Mouse (Mus musculus): ENCODE data around the gene Dnajb2. TPM values are rescaled to one million over a fixed set of nuclear protein-coding genes. Genes with fewer than 3 reads are reported as not detected.
A peak's percentile ranks its signal among the peaks of the same experiment; 100 is the strongest.
"Not testable (repeated sequence)": the region's sequence is repeated elsewhere in the genome, so short reads cannot be mapped to it uniquely, and the experiment has no call there.

Gene Dnajb2
- polyA plus RNA-seq, 1 experiment from 2014 or later, result 35.9 TPM

DNA sequence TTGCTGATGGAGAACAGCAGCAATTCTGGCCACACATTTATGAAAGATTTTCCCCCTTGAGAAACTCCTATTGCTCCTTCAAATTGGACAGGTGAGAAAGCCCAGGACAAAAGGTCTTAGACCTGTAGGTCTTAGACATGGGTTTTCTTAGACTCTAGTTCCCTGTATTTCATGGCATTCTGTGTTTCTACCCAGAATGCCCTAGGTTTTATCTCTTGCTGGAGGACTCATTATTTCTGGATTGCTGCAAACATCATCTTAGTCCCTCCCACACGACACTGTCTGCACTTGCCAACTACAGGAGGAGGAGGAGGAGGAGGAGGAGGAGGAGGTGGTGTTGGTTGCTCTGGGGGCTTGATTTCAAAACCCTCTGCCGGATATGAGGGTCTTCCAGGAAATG, 10.1 kb upstream of the Dnajb2 start:
- Histone ChIP-seq H3K4me1 (ENCODE audit: control insufficient read depth, insufficient read depth, low read length) (no peaks in the 10 kb centered on the region), H3K27ac (ENCODE audit: low read depth, low read length) (no peak overlapping the region), H3K4me3 (ENCODE audit: low read depth, low read length) (no peak overlapping the region), H3K36me3 (ENCODE audit: control insufficient read depth, insufficient read depth, low read length) (no peaks in the 10 kb centered on the region), H3K9me3 (ENCODE audit: control insufficient read depth, low read length) (no peaks in the 10 kb centered on the region), H3K4me2 (ENCODE audit: low read depth, low read length) (no peak overlapping the region), H3K27me3 (ENCODE audit: control insufficient read depth, insufficient read depth, low read length) (peaks cover 5% of the 10 kb centered on the region), H3K9ac (replicated peaks; ENCODE audit: low read depth, low read length) (no peak overlapping the region)
- 74% methylated on average over 2 of the region's 2 CpGs for WGBS
- ATAC-seq (ENCODE audit: low read depth), result no peak

DNA sequence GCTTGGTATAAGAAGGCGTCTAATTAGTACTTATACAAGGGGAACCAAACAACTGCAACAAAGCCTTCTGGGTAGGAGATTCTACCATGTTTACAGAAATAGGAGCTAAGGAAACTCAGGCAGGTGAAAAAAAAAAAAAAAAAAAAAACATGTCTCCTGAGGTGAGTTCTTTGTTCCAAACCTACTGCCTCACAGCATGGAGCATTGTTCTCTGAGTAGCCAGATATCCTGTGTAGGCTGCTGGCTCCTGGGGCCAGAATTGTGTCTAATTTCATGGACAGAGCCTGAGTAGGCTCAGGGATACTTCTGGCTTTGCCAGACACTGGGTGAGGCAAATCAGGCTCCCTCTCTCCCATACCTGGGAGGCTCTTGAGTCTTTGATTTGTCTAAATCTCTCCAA, 8.6 kb upstream of the Dnajb2 start:
- H3K9me3 ChIP-seq (ENCODE audit: control insufficient read depth, low read length), result no peaks in the 10 kb centered on the region
- no peak overlapping the region for H3K4me2 ChIP-seq (ENCODE audit: low read depth, low read length)
- 72% methylated on average over 1 of the region's 1 CpGs for WGBS
- ATAC-seq (ENCODE audit: low read depth), result no peak
- no peaks in the 10 kb centered on the region for H3K36me3 ChIP-seq (ENCODE audit: control insufficient read depth, insufficient read depth, low read length)
- H3K4me1 ChIP-seq (ENCODE audit: control insufficient read depth, insufficient read depth, low read length), result no peaks in the 10 kb centered on the region
- no peak overlapping the region for H3K9ac ChIP-seq (replicated peaks; ENCODE audit: low read depth, low read length)
- no peak overlapping the region for H3K4me3 ChIP-seq (ENCODE audit: low read depth, low read length)
- no peak overlapping the region for H3K27ac ChIP-seq (ENCODE audit: low read depth, low read length)
- 0 out of 2 replicates have a peak, but pooled peaks cover 2% of the 10 kb centered on the region for H3K27me3 ChIP-seq (ENCODE audit: control insufficient read depth, insufficient read depth, low read length)

- H3K9ac ChIP-seq (replicated peaks; ENCODE audit: low read depth, low read length), result no peak overlapping the region
- WGBS, result 78% methylated on average over 4 of the region's 4 CpGs
- no peak overlapping the region for H3K4me2 ChIP-seq (ENCODE audit: low read depth, low read length)
- no peaks in the 10 kb centered on the region for H3K27me3 ChIP-seq (ENCODE audit: control insufficient read depth, insufficient read depth, low read length)
- H3K9me3 ChIP-seq (ENCODE audit: control insufficient read depth, low read length), result no peaks in the 10 kb centered on the region
- no peaks in the 10 kb centered on the region for H3K4me1 ChIP-seq (ENCODE audit: control insufficient read depth, insufficient read depth, low read length)
- ATAC-seq (ENCODE audit: low read depth), result no peak
- H3K4me3 ChIP-seq (ENCODE audit: low read depth, low read length), result no peak overlapping the region
- H3K27ac ChIP-seq (ENCODE audit: low read depth, low read length), result no peak overlapping the region
- H3K36me3 ChIP-seq (ENCODE audit: control insufficient read depth, insufficient read depth, low read length), result no peaks in the 10 kb centered on the region
Measured at GRCm38 (mm10) chr1:75229158-75229557, 7.0 kb upstream of the Dnajb2 start.

DNA sequence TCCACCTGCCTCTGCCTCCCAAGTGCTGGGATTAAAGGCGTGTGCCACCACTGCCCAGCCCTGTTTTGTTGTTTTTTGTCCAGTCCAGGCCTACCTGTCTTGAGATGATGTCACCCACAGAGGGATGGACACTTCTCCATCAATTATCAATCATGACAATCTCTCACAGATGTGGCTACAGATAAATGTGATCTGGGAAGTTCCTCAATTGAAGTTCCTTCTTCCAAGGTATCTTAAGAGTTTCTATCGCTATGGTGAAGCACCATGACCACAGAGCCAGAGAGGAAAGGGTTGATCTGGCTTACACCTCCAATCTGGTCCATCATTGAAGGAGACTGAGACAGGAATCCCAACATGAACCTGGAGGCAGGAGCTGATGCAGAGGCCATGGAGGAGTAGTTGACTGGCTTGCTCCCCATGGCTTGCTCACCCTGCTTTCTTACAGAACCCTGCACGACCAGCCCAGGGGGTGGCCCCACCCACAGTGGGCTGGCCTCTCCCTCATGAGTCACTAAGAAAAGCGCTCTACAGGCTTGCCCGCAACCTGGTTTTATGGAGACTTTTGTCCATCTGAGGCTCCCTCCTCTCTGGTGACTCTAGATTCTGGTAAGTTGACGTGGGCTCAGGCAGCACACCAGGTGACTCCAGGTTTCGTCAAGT, 5.7 kb upstream of the Dnajb2 start:
- WGBS, result 69% methylated on average over 7 of the region's 7 CpGs
- no peaks in the 10 kb centered on the region for H3K9me3 ChIP-seq (ENCODE audit: control insufficient read depth, low read length)
- H3K4me1 ChIP-seq (ENCODE audit: control insufficient read depth, insufficient read depth, low read length), result no peaks in the 10 kb centered on the region
- H3K36me3 ChIP-seq (ENCODE audit: control insufficient read depth, insufficient read depth, low read length), result no peaks in the 10 kb centered on the region
- no peak overlapping the region for H3K4me2 ChIP-seq (ENCODE audit: low read depth, low read length)
- H3K4me3 ChIP-seq (ENCODE audit: low read depth, low read length), result no peak overlapping the region
- no peaks in the 10 kb centered on the region for H3K27me3 ChIP-seq (ENCODE audit: control insufficient read depth, insufficient read depth, low read length)
- no peak for ATAC-seq (ENCODE audit: low read depth)
- no peak overlapping the region for H3K27ac ChIP-seq (ENCODE audit: low read depth, low read length)
- no peak overlapping the region for H3K9ac ChIP-seq (replicated peaks; ENCODE audit: low read depth, low read length)

DNA sequence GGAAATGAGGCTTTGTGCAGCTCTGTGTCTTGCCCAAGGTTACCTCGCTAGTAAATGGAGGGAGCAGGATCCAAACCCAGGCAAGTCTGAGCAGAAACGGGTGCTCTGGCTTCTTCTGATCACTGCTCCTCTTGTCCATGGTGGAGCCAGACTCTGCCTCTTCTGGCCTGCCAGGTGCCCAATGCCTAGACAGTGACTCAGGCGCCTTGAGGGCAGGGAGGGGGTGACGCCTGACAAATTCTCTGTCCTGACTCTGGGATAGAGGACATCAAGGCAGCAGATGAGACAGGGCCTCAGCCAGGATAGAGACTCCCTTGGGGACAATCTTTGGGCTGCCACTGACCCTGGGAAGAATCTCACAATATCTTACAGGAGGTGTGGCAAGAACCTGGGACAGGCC, 5.0 kb upstream of the Dnajb2 start:
- no peaks in the 10 kb centered on the region for H3K36me3 ChIP-seq (ENCODE audit: control insufficient read depth, insufficient read depth, low read length)
- no peak overlapping the region for H3K9ac ChIP-seq (replicated peaks; ENCODE audit: low read depth, low read length)
- no peak overlapping the region for H3K4me3 ChIP-seq (ENCODE audit: low read depth, low read length)
- H3K9me3 ChIP-seq (ENCODE audit: control insufficient read depth, low read length), result no peaks in the 10 kb centered on the region
- no peak for ATAC-seq (ENCODE audit: low read depth)
- no peaks in the 10 kb centered on the region for H3K27me3 ChIP-seq (ENCODE audit: control insufficient read depth, insufficient read depth, low read length)
- H3K4me1 ChIP-seq (ENCODE audit: control insufficient read depth, insufficient read depth, low read length), result no peaks in the 10 kb centered on the region
- H3K27ac ChIP-seq (ENCODE audit: low read depth, low read length), result no peak overlapping the region
- no peak overlapping the region for H3K4me2 ChIP-seq (ENCODE audit: low read depth, low read length)
- WGBS, result 76% methylated on average over 4 of the region's 4 CpGs

- Histone ChIP-seq H3K9ac (replicated peaks; ENCODE audit: low read depth, low read length) (no peak within 1 kb of the TSS), H3K9me3 (ENCODE audit: control insufficient read depth, low read length) (no peaks in the 10 kb centered on the region), H3K4me1 (ENCODE audit: control insufficient read depth, insufficient read depth, low read length) (no peaks in the 10 kb centered on the region), H3K27me3 (ENCODE audit: control insufficient read depth, insufficient read depth, low read length) (no peaks in the 10 kb centered on the region), H3K27ac (ENCODE audit: low read depth, low read length) (no peak within 1 kb of the TSS), H3K36me3 (ENCODE audit: control insufficient read depth, insufficient read depth, low read length) (no peaks in the 10 kb centered on the region), H3K4me2 (ENCODE audit: low read depth, low read length) (no peak within 1 kb of the TSS), H3K4me3 (ENCODE audit: low read depth, low read length) (no peak within 1 kb of the TSS)
- no peak for ATAC-seq (ENCODE audit: low read depth)
- 67% methylated on average over 5 of the region's 5 CpGs for WGBS
Measured at GRCm38 (mm10) chr1:75231664-75232152, 4.5 kb upstream of the Dnajb2 start, which contains the start of gene A630095N17Rik. TSS of gene A630095N17Rik (minus strand) at chr1:75232102.

GRCm38 (mm10) chr1:75232489-75232888, 3.7 kb upstream of the Dnajb2 start:
- 65% methylated on average over 4 of the region's 4 CpGs for WGBS
- H3K4me1 ChIP-seq (ENCODE audit: control insufficient read depth, insufficient read depth, low read length); H3K9ac ChIP-seq (replicated peaks; ENCODE audit: low read depth, low read length): not testable (repeated sequence)

DNA sequence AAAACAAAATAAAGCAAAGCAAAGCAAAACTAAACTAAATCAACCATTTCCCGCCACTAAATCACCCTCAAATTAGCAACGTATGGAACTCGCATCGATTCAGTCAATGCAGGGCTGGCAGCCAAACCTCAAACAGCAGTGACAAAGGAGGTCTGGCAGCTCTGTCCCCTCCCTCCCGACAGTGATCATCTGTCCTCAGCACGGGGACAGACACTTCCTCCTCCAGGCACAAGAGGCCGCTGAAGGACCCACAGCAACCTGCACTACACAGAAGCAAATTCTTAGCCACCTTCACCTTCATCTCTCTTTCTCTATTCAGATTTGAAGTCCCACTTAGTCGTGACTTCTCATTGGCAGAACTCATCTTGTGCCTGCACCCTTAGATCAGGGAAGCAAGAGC, 1.6 kb upstream of the Dnajb2 start:
- H3K27ac ChIP-seq (ENCODE audit: low read depth, low read length), result no peak overlapping the region
- no peaks in the 10 kb centered on the region for H3K36me3 ChIP-seq (ENCODE audit: control insufficient read depth, insufficient read depth, low read length)
- H3K27me3 ChIP-seq (ENCODE audit: control insufficient read depth, insufficient read depth, low read length), result no peaks in the 10 kb centered on the region
- no peak overlapping the region for H3K4me2 ChIP-seq (ENCODE audit: low read depth, low read length)
- WGBS, result 2% methylated on average over 8 of the region's 8 CpGs
- H3K4me1 ChIP-seq (ENCODE audit: control insufficient read depth, insufficient read depth, low read length), result 0 out of 2 replicates have a peak, but pooled peaks cover 3% of the 10 kb centered on the region
- peak; percentile 66; the same call in 1 of the 2 replicates for ATAC-seq (ENCODE audit: low read depth)
- H3K9ac ChIP-seq (replicated peaks; ENCODE audit: low read depth, low read length), result no peak overlapping the region
- no peaks in the 10 kb centered on the region for H3K9me3 ChIP-seq (ENCODE audit: control insufficient read depth, low read length)
- no peak overlapping the region for H3K4me3 ChIP-seq (ENCODE audit: low read depth, low read length)

More at GRCm38 (mm10) chr1:75232489-75232888, 3.7 kb upstream of the Dnajb2 start:
- not testable (repeated sequence) for H3K4me2 ChIP-seq (ENCODE audit: low read depth, low read length); ATAC-seq (ENCODE audit: low read depth); H3K4me3 ChIP-seq (ENCODE audit: low read depth, low read length); H3K27me3 ChIP-seq (ENCODE audit: control insufficient read depth, insufficient read depth, low read length); H3K27ac ChIP-seq (ENCODE audit: low read depth, low read length); H3K36me3 ChIP-seq (ENCODE audit: control insufficient read depth, insufficient read depth, low read length); H3K9me3 ChIP-seq (ENCODE audit: control insufficient read depth, low read length)

DNA sequence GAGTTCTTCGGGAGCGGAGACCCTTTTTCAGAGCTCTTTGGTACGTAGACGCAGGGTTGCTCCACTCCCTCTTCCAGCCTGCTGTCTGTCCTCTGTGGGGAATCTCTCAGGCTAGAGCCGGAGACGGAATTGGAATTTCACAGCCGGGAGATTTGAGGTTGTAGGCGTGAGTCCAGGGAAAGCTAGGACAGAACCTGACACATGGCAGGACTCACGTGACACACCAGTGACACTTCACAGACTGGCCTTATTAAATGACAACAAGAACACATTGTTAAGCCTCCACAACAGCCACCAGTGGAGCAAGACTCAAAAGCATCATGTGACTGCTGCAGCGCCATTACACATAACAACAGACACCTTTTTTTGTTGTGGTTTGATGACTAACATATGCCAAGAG, 3.4 kb downstream of the Dnajb2 start:
- H3K4me2 ChIP-seq (ENCODE audit: low read depth, low read length), result no peak overlapping the region
- H3K27ac ChIP-seq (ENCODE audit: low read depth, low read length), result no peak overlapping the region
- no peaks in the 10 kb centered on the region for H3K27me3 ChIP-seq (ENCODE audit: control insufficient read depth, insufficient read depth, low read length)
- H3K4me1 ChIP-seq (ENCODE audit: control insufficient read depth, insufficient read depth, low read length), result 0 out of 2 replicates have a peak, but pooled peaks cover 3% of the 10 kb centered on the region
- peaks cover 6% of the 10 kb centered on the region; the same call in 1 of the 2 replicates for H3K36me3 ChIP-seq (ENCODE audit: control insufficient read depth, insufficient read depth, low read length)
- WGBS, result 90% methylated on average over 10 of the region's 10 CpGs
- H3K9ac ChIP-seq (replicated peaks; ENCODE audit: low read depth, low read length), result no peak overlapping the region
- H3K9me3 ChIP-seq (ENCODE audit: control insufficient read depth, low read length), result no peaks in the 10 kb centered on the region
- no peak for ATAC-seq (ENCODE audit: low read depth)
- no peak overlapping the region for H3K4me3 ChIP-seq (ENCODE audit: low read depth, low read length)

Measured in neural tube, embryonic 14.5 days (tissue).